Mouse (Mus musculus) kidney, adult 8-10 months (tissue): ENCODE data around the gene Cpne7.
"Not testable (repeated sequence)": the region's sequence is repeated elsewhere in the genome, so short reads cannot be mapped to it uniquely, and the experiment has no call there.

ENCODE experiments used
- DNase-seq, 2 experiments: peaks; one replicate each; pipeline ENCODE4 v3.0.0; 2022

The Cpne7 gene

GRCm38 (mm10) chr8:123117127-123117731 is at the start of gene Cpne7:
Gene Cpne7, plus strand, starts transcription at chr8:123117374.
- no peak for DNase-seq

DNA sequence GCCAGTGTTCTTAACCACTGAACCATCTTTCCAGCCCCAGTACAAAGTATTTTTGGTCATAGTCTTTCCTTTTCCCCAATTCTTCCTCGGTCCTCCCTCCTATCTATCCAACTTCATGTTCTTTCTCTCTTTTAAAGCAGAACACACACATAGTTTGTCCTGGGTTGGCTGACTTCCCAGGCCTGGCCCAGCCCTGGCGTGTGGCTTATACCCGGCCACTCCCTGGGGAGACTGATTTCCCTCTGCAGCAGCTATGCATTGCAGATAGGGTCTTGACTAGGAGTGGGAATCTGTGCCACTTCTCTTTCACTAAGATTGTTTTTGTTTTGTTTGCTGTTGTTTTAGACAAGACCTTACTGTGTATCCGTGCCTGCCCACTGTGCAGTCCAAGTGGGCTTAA is 46.0 kb upstream of the Cpne7 start:
- DNase-seq, result peak in 1 of 2 experiments; percentile 7

DNA sequence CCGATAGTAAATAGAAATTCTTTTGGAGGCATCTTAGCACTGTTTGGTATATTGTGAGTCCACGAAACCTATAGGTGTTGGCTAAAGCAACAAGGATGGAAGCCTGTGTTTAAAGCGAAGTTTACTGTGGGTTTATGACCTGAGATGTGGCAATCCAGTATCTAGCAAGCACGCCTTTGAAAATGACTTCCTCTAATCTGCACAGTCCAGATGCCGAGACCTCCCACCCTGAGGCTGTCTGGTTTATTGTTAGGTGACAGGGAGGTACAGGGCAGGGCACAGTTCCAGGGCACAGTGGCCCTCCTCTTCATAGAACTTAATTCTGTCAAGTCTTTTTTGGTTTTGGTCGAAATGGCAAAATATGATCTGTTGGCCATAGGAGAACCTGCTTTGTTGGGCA is 40.0 kb upstream of the Cpne7 start:
- DNase-seq, result no peak

GRCm38 (mm10) chr8:123082993-123083392 is 34.2 kb upstream of the Cpne7 start:
- no peak for DNase-seq

DNA sequence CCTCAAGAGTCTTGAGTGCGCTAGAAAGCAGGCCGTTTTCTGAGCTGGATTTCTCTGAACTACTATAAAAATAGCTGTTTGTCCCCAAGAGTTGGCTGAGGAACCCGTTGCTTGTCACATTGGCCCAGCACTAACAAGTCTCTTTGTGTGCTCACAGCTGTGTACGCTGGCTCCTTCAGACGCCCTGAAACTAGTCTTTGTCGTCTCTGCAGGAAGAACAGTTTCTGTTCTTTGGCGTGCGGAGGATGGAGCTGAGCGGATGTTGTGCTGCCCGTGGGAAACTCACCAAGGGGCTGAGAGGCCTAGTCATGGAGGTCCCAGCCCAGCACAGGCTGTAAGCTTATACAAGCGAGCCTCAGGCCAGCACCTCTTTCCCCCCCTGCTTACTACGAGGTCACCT is 33.6 kb upstream of the Cpne7 start:
- no peak for DNase-seq

GRCm38 (mm10) chr8:123087289-123087688 is 29.9 kb upstream of the Cpne7 start:
- DNase-seq, result peak in 1 of 2 experiments; percentile 8

DNA sequence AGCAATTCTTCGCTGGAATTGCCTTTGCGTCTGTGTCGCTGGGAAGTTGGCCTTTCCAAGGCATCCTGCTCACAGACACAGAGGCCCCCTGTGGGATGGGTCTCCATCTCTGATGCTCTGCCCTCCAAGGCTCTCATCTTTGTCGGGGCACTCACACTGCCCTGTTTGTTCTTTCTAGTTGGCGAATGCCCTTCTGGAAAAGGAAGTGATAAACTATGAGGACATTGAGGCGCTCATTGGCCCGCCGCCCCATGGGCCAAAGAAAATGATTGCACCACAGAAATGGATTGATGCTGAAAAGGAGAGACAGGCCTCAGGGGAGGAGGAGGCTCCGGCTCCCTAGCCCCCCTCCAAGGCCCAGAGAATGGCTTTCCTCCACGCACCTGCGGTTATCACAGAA is 20.0 kb upstream of the Cpne7 start:
- DNase-seq, result no peak

GRCm38 (mm10) chr8:123097786-123098584 is 19.2 kb upstream of the Cpne7 start:
- peak in 1 of 2 experiments; percentile 40 for DNase-seq

GRCm38 (mm10) chr8:123100288-123100687 is 16.9 kb upstream of the Cpne7 start:
- no peak for DNase-seq

GRCm38 (mm10) chr8:123101244-123101643 is 15.9 kb upstream of the Cpne7 start:
- DNase-seq, result no peak

DNA sequence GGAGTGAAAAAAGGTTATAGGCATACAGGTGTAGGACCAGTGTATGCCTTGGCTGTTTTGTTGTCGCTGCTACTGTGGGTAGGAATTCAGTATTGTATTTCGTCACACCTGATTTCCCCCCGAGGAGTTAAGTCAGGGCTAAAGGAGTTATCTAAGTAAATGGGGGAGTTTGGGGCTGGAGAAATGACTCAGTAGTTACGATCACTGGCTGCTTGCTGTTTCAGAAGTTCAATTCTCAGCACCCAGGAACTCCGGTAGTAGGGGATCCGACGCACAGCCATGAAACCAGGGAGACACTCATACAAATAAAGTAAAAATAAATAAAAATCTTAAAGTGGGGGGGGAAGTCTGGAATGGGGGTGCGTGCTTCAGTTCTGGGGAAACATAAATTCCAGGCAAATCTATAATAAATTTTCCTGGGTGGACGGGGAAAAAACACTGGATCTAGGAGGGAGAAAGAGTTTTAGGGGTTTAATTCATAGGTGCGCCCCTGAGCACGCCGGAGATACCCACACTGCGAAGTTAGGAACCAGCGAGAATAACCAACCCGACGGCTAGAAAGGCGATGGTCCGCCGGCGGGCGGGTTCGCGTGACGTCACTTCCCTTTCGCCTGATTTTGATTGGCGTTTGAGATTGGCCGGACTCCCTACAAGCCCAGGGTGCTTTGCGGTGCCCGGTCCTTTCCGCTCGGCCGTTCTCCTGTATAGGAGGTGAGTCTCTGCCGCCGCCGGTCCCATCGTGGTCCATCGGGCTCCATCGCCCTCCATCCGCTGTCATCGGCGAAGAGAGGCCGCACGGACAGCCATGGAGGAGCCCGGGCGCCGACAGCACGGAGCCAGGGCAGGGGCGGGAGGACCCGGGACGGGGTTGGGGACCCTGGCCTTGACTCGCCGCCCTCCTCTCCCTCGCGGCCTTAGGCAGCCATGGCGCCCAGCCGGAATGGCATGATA is 15.2 kb upstream of the Cpne7 start, which contains the start of gene Rpl13:
Gene Rpl13, plus strand, starts transcription at position 616 of the 951 bp plus-strand sequence.
- DNase-seq, result peak; percentile 97 to 98

- not testable (repeated sequence) for DNase-seq
These were observed 14.3 kb upstream of the Cpne7 start for GRCm38 (mm10) chr8:123102855-123103254.

- no peak for DNase-seq
These were observed 13.9 kb upstream of the Cpne7 start for GRCm38 (mm10) chr8:123103285-123103684.

DNA sequence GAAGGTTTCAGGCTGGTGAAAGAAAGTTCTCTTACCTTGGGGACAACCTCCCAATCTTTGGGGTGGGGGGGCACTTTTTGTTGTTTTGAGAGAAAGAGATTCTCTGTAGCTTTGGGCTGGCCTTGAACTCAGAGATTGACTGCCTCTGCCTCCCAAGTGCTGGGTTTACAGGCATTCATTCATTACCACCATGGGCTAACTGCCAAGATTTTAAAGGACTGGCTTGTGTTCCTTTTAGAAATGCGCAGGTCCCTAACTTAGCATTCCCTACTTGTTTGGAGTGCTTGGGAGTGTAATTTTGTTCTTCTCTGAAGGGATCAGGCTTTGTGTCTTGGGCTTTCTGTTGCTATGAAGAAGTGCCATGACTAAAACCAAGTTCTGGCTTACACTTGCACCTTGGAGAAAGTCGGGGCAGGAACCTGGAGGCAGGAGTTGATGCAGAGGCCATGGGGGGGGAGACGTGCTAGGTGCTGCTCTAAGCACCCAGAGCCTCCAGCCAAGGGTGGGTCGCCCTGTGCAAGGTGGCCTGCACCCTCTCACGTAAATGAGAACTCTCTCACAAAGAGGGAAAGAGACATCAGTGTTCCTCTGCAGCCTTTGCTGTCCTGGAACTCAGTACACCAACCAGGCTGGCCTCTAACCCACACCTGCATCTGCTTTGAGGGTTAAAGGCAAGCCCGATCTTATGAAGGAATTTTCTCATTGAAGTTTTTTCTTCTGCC is 13.0 kb upstream of the Cpne7 start:
- no peak for DNase-seq

GRCm38 (mm10) chr8:123105553-123106326 is 11.4 kb upstream of the Cpne7 start:
- DNase-seq, result no peak

DNA sequence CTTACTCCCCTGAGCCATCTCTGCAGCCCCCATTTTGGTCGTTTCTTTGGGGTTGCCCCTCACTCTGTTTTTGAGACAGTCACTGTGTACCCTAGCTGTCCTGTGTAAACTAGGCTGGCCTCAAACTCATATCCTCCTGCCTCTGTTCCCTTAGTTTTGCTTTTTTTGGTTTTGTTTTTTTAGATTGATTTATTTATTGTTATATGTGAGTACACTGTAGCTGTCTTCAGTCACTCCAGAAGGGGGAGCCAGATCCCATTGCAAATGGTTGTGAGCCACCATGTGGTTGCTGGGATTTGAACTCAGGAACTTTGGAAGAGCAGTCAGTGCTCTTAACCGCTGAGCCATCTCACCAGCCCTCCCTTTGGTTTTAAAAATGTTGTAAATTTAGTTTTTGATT is 10.6 kb upstream of the Cpne7 start:
- DNase-seq, result no peak

DNA sequence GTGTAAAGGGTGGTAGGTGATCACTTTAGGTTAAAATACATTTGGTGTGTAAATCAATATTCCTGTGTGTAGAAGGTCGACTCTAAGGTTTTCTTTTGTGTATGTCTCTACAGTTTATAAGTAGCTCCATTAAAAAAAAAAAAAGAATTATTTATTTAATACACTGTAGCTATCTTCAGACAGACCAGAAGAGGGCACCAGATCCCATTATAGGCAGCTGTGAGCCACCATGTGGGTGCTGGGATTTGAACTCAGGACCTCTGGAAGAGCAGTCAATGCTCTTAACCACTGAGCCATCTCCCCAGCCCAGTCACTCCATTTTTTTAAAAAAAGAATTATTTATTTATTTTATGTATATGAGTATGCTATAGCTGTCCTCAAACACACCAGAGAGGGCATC is 9.2 kb upstream of the Cpne7 start:
- DNase-seq, result no peak

GRCm38 (mm10) chr8:123108953-123109352 is 8.2 kb upstream of the Cpne7 start:
- DNase-seq, result no peak

DNA sequence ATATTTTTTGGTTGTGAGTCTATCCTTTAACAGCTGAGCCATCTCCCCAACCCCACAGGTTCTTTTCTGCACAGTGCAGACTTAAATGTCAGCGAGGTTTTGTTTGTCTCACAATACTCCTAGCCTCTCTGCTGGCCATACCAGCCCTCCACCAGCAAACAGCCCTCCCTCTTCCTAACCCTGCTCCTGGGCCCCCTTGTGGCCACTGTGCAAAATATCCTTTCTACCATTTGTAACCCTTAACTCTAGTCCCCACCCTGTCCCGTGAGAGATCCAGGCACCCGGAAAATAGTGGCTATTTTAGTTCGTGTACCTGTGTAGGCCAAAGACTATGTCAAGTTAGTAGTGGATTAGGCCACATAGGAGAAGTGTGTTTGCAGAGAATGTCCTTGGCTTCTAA is 6.5 kb upstream of the Cpne7 start:
- DNase-seq, result no peak

DNA sequence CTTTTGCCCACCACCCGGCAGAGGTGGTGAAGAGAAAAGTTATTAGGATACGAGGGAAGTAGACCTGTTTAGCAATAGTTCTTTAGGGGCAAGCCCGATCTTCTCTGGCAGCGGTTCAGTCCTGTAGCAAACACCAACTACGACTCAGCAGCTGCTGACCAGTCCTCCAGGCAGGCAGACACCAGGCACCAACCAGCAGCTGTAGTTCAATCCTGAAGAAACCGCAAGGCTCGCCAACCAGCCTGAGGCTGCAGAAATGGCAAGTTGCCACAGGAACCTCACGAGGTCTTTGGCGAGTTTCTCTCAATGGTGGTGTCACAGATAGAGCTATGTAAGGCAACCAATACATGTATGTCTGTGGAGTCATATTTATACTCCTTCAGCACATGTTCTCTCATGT is 4.3 kb upstream of the Cpne7 start:
- no peak for DNase-seq

DNA sequence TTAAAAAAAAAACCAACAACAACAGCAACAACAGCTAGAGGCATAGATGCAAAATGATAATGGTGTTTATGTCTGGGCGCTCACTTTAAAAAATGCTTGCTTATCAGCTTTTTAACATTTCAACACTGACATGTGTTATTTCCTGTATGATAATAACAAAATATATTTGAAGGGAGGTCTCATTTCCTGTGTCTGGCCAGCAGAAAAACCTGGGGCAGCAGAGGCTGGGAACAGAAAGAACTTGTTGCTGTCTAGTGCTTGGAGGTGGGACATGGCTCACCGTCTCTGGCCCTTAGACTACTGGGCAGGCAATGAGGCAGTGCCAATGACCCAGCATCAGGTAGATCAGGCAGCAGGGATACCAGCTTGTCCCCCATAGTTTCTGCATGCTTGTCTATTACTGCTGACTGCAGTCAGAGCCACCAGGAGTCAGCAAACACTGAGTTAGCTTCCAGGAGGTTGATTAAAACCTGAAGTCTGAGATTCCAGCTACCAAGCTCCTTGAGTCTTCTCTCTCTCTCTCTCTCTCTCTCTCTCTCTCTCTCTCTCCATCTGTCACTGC is 3.2 kb upstream of the Cpne7 start:
- DNase-seq, result no peak
